In genomic region chr11:100362209-100362978, GRCm38 (mm10) we compare ENCODE assay signal across 9 mouse cellular contexts. TPM values are rescaled to one million over a fixed set of nuclear protein-coding genes. Genes with fewer than 3 reads are reported as not detected.
DNase-seq lines count a peak whose midpoint lies in the region; ATAC-seq lines count a peak whose summit lies in the region.
"Had no signal": no experiment of that assay in that cellular context is flagged by ENCODE, and none has a peak within 500 bp of the region (broad histone marks: within the 10 kb centered on the region; RNA-seq: fewer than 3 reads in every experiment).

No protein-coding gene starts in this region.

- H3K9me3 ChIP-seq in forebrain, embryonic 10.5 days = no peaks in the 10 kb centered on the region
- no peaks in the 10 kb centered on the region for H3K9me3 ChIP-seq in lung, embryonic 16.5 days (ENCODE audit: control insufficient read depth, low read length)
- H3K9me3 ChIP-seq: limb, embryonic 13.5 days had no signal

- H3K27ac ChIP-seq in forebrain, embryonic 10.5 days = no peak overlapping the region
- H3K27ac ChIP-seq in lung, embryonic 16.5 days (ENCODE audit: low read length) = no peak overlapping the region
- H3K27ac ChIP-seq: limb, embryonic 13.5 days had no signal

- 17% methylated on average over 8 of the region's 8 CpGs for WGBS in forebrain, embryonic 10.5 days
- 11% methylated on average over 8 of the region's 8 CpGs for WGBS in large intestine, adult 2 months
- WGBS in lung, embryonic 16.5 days = 13% methylated on average over 8 of the region's 8 CpGs

- no peak overlapping the region for H3K9ac ChIP-seq in lung, embryonic 16.5 days (ENCODE audit: low read length)
- H3K9ac ChIP-seq: limb, embryonic 13.5 days had no signal

- intact Hi-C loops in heart, postnatal 36 days (cut with DNase I) = loop anchor here (1.0 to 5.0 kb wide), 4 partner anchors 26 to 195 kb away; partner anchors contain the start of gene Klhl11

- H3K27me3 ChIP-seq in forebrain, embryonic 10.5 days (ENCODE audit: poor library complexity, severe bottlenecking) = peaks cover 56% of the 10 kb centered on the region
- H3K27me3 ChIP-seq in lung, embryonic 16.5 days (ENCODE audit: control insufficient read depth, insufficient read depth, low read depth, low read length) = peaks cover 20% of the 10 kb centered on the region

- H3K4me3 ChIP-seq in forebrain, embryonic 10.5 days = no peak overlapping the region
- H3K4me3 ChIP-seq in lung, embryonic 16.5 days (ENCODE audit: low read length) = no peak overlapping the region
- H3K4me3 ChIP-seq: limb, embryonic 13.5 days had no signal

- peaks cover 12% of the 10 kb centered on the region for H3K4me1 ChIP-seq in forebrain, embryonic 10.5 days
- peaks cover 7% of the 10 kb centered on the region; the same call in 1 of the 2 replicates for H3K4me1 ChIP-seq in lung, embryonic 16.5 days (replicated peaks; ENCODE audit: control insufficient read depth, insufficient read depth, low read length)

- peak; percentile 83 for DNase-seq in MN1 (ENCODE audit: low spot score)
- peak; percentile 41 for DNase-seq in c-Kit-positive CD71-positive TER-119-negative erythroid progenitor cells, embryonic 14.5 days (ENCODE audit: low read depth)
- DNase-seq in forebrain, embryonic 10.5 days (ENCODE audit: extremely low spot score, low spot score) = peak; percentile 79
- DNase-seq in heart, postnatal 36 days = peak; percentile 83 to 84
- peak; percentile 38 for DNase-seq in large intestine, adult 2 months (ENCODE audit: low read depth, low spot score)
- peak; percentile 47 for DNase-seq in retina, adult 2 months (ENCODE audit: low read depth, low spot score)
- peak; percentile 65 to 74 for DNase-seq in thymus, postnatal 36 days

- no peak overlapping the region for H3K4me2 ChIP-seq in lung, embryonic 16.5 days (ENCODE audit: low read depth, low read length)

- no peaks in the 10 kb centered on the region for H3K36me3 ChIP-seq in forebrain, embryonic 10.5 days (replicated peaks)
- no peaks in the 10 kb centered on the region for H3K36me3 ChIP-seq in lung, embryonic 16.5 days (ENCODE audit: control insufficient read depth, insufficient read depth, low read length)
- H3K36me3 ChIP-seq: limb, embryonic 13.5 days had no signal

- ATAC-seq in lung, embryonic 16.5 days (ENCODE audit: low read depth) = peak; percentile 44; the same call in 1 of the 2 replicates

RNA-seq across cellular contexts. Expression of gene Hap1, which starts 6.5 kb away (rescaled TPM):
- polyA plus RNA-seq in forebrain, embryonic 10.5 days (2016; fragmentation: Nextera tagmentation; extraction: Ambion mirVana) = 46.7 and 47.5 TPM in 2 replicates
- total RNA-seq in heart, postnatal 36 days (2021) = 1 to 10 TPM; 1.6 to 1.8 TPM
- 5.2 and 5.4 TPM in 2 replicates for polyA plus RNA-seq in large intestine, adult 2 months (2012; rRNA removed)
- 19.2 and 19.7 TPM in 2 replicates for polyA plus RNA-seq in lung, embryonic 16.5 days (2015; fragmentation: Nextera tagmentation; extraction: Ambion mirVana)

RNA-seq across cellular contexts. Expression of gene Gast, which starts 28.2 kb away (rescaled TPM):
- polyA plus RNA-seq in forebrain, embryonic 10.5 days (2016; fragmentation: Nextera tagmentation; extraction: Ambion mirVana) = not detected in 2 replicates
- not detected for total RNA-seq in heart, postnatal 36 days (2021)
- polyA plus RNA-seq in large intestine, adult 2 months (2012; rRNA removed) = not detected in 2 replicates
- polyA plus RNA-seq in lung, embryonic 16.5 days (2015; fragmentation: Nextera tagmentation; extraction: Ambion mirVana) = not detected in 2 replicates
- polyA plus RNA-seq: limb, embryonic 13.5 days had no signal

RNA-seq across cellular contexts. Expression of gene Jup, which starts 35.2 kb away (rescaled TPM):
- polyA plus RNA-seq in forebrain, embryonic 10.5 days (2016; fragmentation: Nextera tagmentation; extraction: Ambion mirVana) = 27.2 and 29.1 TPM in 2 replicates
- total RNA-seq in heart, postnatal 36 days (2021) = 100 to 1,000 TPM; 252 to 272 TPM
- 216 and 335 TPM in 2 replicates for polyA plus RNA-seq in large intestine, adult 2 months (2012; rRNA removed)
- 165 and 167 TPM in 2 replicates for polyA plus RNA-seq in lung, embryonic 16.5 days (2015; fragmentation: Nextera tagmentation; extraction: Ambion mirVana)

RNA-seq across cellular contexts. Expression of gene Eif1, which starts 42.7 kb away (rescaled TPM):
- 1,690 and 1,733 TPM in 2 replicates for polyA plus RNA-seq in forebrain, embryonic 10.5 days (2016; fragmentation: Nextera tagmentation; extraction: Ambion mirVana)
- 1,000 to 10,000 TPM; 1,603 to 1,774 TPM for total RNA-seq in heart, postnatal 36 days (2021)
- 146 and 159 TPM in 2 replicates for polyA plus RNA-seq in large intestine, adult 2 months (2012; rRNA removed)
- polyA plus RNA-seq in lung, embryonic 16.5 days (2015; fragmentation: Nextera tagmentation; extraction: Ambion mirVana) = 1,740 and 1,854 TPM in 2 replicates

RNA-seq across cellular contexts. Expression of gene P3h4, which starts 52.2 kb away (rescaled TPM):
- polyA plus RNA-seq in forebrain, embryonic 10.5 days (2016; fragmentation: Nextera tagmentation; extraction: Ambion mirVana) = 18.7 and 20.5 TPM in 2 replicates
- 10 to 100 TPM; 16.3 to 18.2 TPM for total RNA-seq in heart, postnatal 36 days (2021)
- polyA plus RNA-seq in large intestine, adult 2 months (2012; rRNA removed) = 5.7 and 6.0 TPM in 2 replicates
- polyA plus RNA-seq in lung, embryonic 16.5 days (2015; fragmentation: Nextera tagmentation; extraction: Ambion mirVana) = 68.3 and 68.8 TPM in 2 replicates
